Mouse (Mus musculus) heart, embryonic 12.5 days (tissue): ENCODE measurements around the gene Hspa1l. TPM values are rescaled to one million over a fixed set of nuclear protein-coding genes. Genes with fewer than 3 reads are reported as not detected.

Source experiments
- ATAC-seq: fragments of 200-750 bp; cut with Nextera tagmentation; 2 replicates; pipeline ENCODE4 v1.8.0; 2017; ENCODE audit warnings: moderate TSS enrichment, moderate library complexity; ENCODE audit not compliant: insufficient number of reproducible peaks, low FRiP score
- H3K27ac ChIP-seq: fragments of 300-500 bp; sonication (generic); 2 replicates; pipeline ENCODE4 v1.5.1; 2016; ENCODE audit warnings: mild to moderate bottlenecking, moderate library complexity; ENCODE audit not compliant: poor library complexity, severe bottlenecking
- H3K27me3 ChIP-seq: fragments of 300-500 bp; sonication (generic); replicated peaks from 2 replicates; pipeline ENCODE4 v1.6.1; 2016; ENCODE audit warnings: mild to moderate bottlenecking, moderate library complexity
- H3K36me3 ChIP-seq: fragments of 300-500 bp; sonication (generic); 2 replicates; pipeline ENCODE4 v1.6.1; 2016; ENCODE audit warnings: mild to moderate bottlenecking, moderate library complexity
- H3K4me1 ChIP-seq: fragments of 300-500 bp; sonication (generic); replicated peaks from 2 replicates; pipeline ENCODE4 v1.6.1; 2016; ENCODE audit warnings: mild to moderate bottlenecking
- H3K4me2 ChIP-seq: fragments of 300-500 bp; sonication (generic); 2 replicates; pipeline ENCODE4 v1.6.1; 2016; ENCODE audit warnings: mild to moderate bottlenecking, moderate library complexity
- H3K4me3 ChIP-seq: fragments of 300-500 bp; sonication (generic); 2 replicates; pipeline ENCODE4 v1.5.1; 2016; ENCODE audit warnings: mild to moderate bottlenecking
- H3K9ac ChIP-seq: fragments of 300-500 bp; sonication (generic); 2 replicates; pipeline ENCODE4 v1.6.1; 2016; ENCODE audit warnings: mild to moderate bottlenecking, moderate library complexity
- H3K9me3 ChIP-seq: fragments of 300-500 bp; sonication (generic); replicated peaks from 2 replicates; pipeline ENCODE4 v1.6.1; 2016; ENCODE audit warnings: mild to moderate bottlenecking, moderate library complexity
- whole genome bisulfite sequencing: fragments of 180-500 bp; shearing (Covaris S2); methylation state at CpG from one replicate; pipeline ENCODE4 v1.1.7; 2016; 5-methylcytosine and 5-hydroxymethylcytosine counted together
- polyA plus RNA-seq: library from polyadenylated mRNA; unstranded; fragments of >200 nt; fragmentation: Nextera tagmentation; extraction: Ambion mirVana; gene quantifications from 2 replicates; pipeline ENCODE4 v1.2.1, GENCODE M21; 2016

Hspa1l gene
- polyA plus RNA-seq, 1 experiment from 2014 or later: 2.9 TPM

DNA sequence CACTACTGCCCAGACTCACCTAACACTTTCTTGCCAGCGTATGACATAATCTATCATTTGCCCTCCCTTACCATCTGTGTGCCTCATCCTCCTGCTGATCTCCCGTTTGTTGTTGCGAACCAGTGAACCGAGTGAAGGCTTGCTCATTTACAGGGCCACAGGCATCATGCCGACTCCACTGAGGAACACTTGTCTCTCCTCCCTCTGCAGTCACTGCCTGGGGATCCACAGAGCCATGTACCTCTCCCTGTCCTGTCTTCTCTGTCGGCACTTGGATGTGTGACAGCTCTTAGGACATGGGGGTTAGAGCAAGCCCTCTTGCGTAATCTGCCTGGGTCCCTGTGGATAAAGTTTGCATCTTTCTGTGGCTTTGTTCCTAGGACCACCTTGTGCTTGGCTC is 37.1 kb downstream of the Hspa1l start:
- Histone ChIP-seq H3K27me3 (no peaks in the 10 kb centered on the region), H3K36me3 (peaks cover 96% of the 10 kb centered on the region), H3K4me2 (no peak overlapping the region), H3K4me1 (no peaks in the 10 kb centered on the region), H3K27ac (no peak overlapping the region), H3K9ac (no peak overlapping the region), H3K9me3 (no peaks in the 10 kb centered on the region), H3K4me3 (no peak overlapping the region)
- 90% methylated on average over 7 of the region's 7 CpGs for whole genome bisulfite sequencing
- no peak for ATAC-seq

DNA sequence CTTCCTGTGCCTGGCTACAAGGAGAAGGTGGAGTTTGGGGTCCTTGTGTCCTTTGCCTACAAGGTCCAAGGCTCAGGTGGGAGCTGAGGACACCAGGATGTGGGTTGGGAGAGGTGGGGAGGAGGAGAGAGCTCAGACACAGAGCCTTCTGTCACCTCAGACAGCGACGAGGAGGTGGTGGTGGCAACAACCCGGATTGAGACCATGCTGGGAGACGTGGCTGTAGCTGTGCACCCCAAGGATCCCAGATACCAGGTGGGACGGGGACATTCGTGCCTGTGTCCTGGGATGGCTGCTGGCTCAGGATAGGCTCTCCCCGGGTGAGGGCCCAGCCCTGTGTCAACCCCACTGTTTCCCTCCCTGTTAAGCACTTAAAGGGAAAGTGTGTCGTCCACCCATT is 38.9 kb downstream of the Hspa1l start:
- Histone ChIP-seq H3K4me2 (no peak overlapping the region), H3K4me3 (no peak overlapping the region), H3K36me3 (peaks cover 98% of the 10 kb centered on the region), H3K9me3 (no peaks in the 10 kb centered on the region), H3K4me1 (peaks cover 10% of the 10 kb centered on the region), H3K9ac (peak overlapping the region; percentile 17; the same call in 1 of the 2 replicates), H3K27me3 (no peaks in the 10 kb centered on the region), H3K27ac (no peak overlapping the region)
- ATAC-seq: no peak
- 88% methylated on average over 8 of the region's 8 CpGs for WGBS

DNA sequence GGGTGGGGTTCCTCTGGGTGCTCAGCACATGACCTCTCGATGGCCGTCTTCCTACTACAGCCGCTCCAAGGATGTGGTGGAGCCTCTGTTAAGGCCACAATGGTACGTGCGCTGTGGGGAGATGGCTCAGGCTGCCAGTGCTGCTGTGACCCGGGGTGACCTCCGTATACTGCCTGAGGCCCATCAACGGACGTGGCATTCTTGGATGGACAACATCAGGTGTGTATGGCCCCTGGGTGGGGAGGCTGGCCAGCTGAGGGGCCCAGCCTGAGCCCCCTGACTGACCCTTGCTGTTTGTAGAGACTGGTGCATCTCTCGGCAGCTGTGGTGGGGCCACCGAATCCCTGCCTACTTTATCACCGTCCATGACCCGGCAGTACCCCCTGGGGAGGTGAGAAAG is 39.9 kb downstream of the Hspa1l start:
- 85% methylated on average over 13 of the region's 13 CpGs for WGBS
- H3K9me3 ChIP-seq: no peaks in the 10 kb centered on the region
- no peak overlapping the region for H3K9ac ChIP-seq
- H3K36me3 ChIP-seq: peaks cover 90% of the 10 kb centered on the region
- H3K4me1 ChIP-seq: peaks cover 16% of the 10 kb centered on the region
- H3K27ac ChIP-seq: no peak overlapping the region
- no peak overlapping the region for H3K4me3 ChIP-seq
- no peaks in the 10 kb centered on the region for H3K27me3 ChIP-seq
- H3K4me2 ChIP-seq: no peak overlapping the region
- no peak for ATAC-seq

DNA sequence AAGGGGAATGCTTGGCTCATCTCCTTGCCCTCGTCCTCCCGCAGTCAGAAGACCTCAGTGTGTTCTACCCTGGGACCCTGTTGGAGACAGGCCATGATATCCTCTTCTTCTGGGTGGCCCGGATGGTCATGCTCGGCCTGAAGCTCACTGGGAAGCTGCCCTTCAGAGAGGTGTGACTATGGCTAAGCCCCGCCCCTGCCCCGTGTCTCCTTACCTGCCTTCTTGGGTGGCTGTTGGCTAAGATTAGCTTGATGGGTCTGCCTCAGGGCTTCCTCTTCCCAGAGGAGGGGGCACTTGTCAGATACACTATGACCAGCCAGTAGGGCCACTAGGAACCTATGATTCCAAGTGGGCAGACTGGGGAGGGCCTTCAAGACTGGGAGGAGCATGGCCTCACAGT is 40.7 kb downstream of the Hspa1l start:
- H3K4me3 ChIP-seq: no peak overlapping the region
- peaks cover 16% of the 10 kb centered on the region for H3K4me1 ChIP-seq
- no peak overlapping the region for H3K27ac ChIP-seq
- H3K9ac ChIP-seq: no peak overlapping the region
- H3K27me3 ChIP-seq: no peaks in the 10 kb centered on the region; the same call in 1 of the 2 replicates
- peaks cover 82% of the 10 kb centered on the region for H3K36me3 ChIP-seq
- no peak overlapping the region for H3K4me2 ChIP-seq
- no peak for ATAC-seq
- no peaks in the 10 kb centered on the region for H3K9me3 ChIP-seq
- WGBS: 85% methylated on average over 6 of the region's 6 CpGs

DNA sequence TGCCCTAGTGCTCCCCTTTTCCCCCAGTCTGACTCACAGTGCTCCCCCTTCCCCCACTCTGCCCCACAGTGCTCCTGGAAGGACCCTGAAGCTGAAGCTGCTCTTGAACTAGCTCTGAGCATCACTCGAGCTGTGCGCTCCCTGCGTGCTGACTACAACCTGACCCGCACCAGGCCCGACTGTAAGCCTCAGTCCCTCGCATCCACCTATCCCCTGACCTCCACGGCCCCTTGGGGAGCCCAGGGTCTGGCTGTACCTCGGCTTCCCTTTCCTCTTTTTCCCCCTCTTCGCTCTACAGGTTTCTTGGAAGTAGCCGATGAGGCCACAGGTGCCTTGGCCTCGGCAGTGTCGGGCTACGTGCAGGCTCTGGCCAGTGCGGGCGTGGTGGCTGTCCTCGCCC is 42.8 kb downstream of the Hspa1l start:
- H3K9ac ChIP-seq: peak overlapping the region; percentile 33; the same call in 1 of the 2 replicates
- WGBS: 92% methylated on average over 16 of the region's 16 CpGs

DNA sequence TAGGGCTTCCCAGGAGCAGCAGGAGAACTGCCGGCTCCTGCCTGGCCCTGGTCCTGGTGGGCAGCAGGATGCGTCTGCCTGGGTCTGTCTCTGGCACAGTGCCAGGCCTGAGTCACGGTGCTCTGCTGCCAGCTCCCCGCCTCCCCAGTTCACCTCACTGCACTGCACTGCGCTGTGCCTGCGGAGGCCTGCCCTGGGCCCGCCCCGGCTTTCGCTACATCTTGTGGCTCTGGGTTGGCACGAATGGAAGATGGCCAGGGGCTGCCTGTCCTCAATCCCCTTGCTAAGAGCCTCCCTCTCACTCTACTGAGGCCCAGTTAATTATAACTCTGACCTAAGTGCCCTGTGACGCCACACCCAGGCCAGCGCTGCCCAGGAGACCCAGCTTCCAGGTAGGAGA is 43.9 kb downstream of the Hspa1l start, which contains the start of gene Vwa7:
Gene Vwa7, plus strand, starts transcription at position 204 of the 400 bp plus-strand sequence.
- Histone ChIP-seq H3K4me2 (no peak within 1 kb of the TSS), H3K36me3 (peaks cover 51% of the 10 kb centered on the region), H3K9ac (peak within 1 kb of the TSS; percentile 33; the same call in 1 of the 2 replicates), H3K27ac (peak within 1 kb of the TSS; percentile 16; the same call in 1 of the 2 replicates), H3K9me3 (no peaks in the 10 kb centered on the region), H3K4me3 (no peak within 1 kb of the TSS), H3K27me3 (peaks cover 5% of the 10 kb centered on the region; the same call in 1 of the 2 replicates), H3K4me1 (peaks cover 23% of the 10 kb centered on the region)
- WGBS: 53% methylated on average over 12 of the region's 12 CpGs
- ATAC-seq: no peak; the same call in 1 of the 2 replicates

More for the DNA sequence above, 42.8 kb downstream of the Hspa1l start:
- ATAC-seq: no peak
- no peaks in the 10 kb centered on the region for H3K9me3 ChIP-seq
- peaks cover 3% of the 10 kb centered on the region; the same call in 1 of the 2 replicates for H3K27me3 ChIP-seq
- H3K27ac ChIP-seq: no peak overlapping the region
- no peak overlapping the region for H3K4me2 ChIP-seq
- H3K36me3 ChIP-seq: peaks cover 62% of the 10 kb centered on the region
- no peak overlapping the region for H3K4me3 ChIP-seq
- peaks cover 16% of the 10 kb centered on the region for H3K4me1 ChIP-seq

DNA sequence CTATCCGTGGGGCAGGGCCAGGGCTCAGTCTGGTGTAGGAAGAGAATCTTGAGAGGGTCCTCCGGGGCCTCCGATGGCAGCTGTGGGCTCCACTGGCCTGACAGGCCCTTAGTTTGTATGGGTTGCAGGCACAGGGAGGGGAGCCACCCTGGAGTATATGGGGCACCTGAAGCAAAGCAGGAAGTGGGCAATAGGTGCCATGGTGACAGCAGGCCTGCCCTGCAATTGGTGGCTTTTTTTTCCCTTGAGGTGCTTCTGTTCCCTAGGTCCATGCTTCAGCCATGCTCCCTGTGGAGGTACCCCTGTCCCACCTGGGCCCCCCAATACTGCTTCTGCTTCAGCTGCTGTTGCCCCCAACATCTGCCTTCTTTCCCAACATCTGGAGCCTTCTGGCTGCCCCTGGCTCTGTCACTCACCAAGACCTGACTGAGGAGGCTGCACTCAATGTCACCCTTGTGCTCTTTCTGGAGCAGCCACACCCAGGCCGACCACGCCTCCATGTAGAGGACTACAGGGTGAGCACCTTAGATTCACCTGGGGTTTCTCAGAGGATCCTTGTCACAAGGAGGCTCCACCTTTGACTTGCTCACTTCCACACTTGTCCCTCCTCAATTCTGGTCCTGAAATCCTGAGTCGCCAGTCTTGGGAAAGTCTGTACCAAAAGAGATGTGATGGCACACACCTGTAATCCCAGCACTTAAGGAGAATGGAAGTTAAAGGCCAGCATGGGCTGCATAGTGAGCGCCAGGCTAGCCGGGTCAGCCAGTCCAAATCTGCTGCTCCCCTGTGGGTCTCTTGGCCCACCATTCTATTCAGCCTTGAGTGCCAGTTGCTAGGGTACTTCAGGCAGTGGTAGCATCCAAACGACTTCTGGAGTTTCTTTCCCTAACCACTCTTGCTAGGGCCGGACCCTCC is 44.5 kb downstream of the Hspa1l start:
- WGBS: 80% methylated on average over 10 of the region's 10 CpGs
- H3K9ac ChIP-seq: peak overlapping the region; percentile 33; the same call in 1 of the 2 replicates
- no peak overlapping the region for H3K4me3 ChIP-seq
- H3K9me3 ChIP-seq: no peaks in the 10 kb centered on the region
- H3K4me1 ChIP-seq: peaks cover 29% of the 10 kb centered on the region
- H3K4me2 ChIP-seq: no peak overlapping the region
- peaks cover 5% of the 10 kb centered on the region; the same call in 1 of the 2 replicates for H3K27me3 ChIP-seq
- peaks cover 45% of the 10 kb centered on the region for H3K36me3 ChIP-seq
- H3K27ac ChIP-seq: 0 out of 2 replicates have a peak overlapping the region, but pooled peaks have one; percentile 16
- ATAC-seq: no peak

DNA sequence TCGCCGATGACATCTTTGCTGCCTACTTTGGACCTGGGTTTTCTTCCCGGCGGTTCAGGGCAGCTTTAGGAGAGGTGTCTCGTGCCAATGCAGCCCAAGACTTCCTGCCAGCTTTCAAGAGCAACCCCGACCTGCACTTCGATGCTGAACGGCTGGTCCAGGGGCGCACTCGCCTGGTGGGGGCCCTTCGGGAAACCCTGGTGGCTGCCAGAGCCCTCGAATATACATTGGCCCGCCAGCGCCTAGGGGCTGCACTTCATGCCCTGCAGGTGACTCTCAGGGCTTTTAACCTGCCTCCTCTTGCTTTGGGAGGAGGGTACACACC is 45.2 kb downstream of the Hspa1l start:
- no peak for ATAC-seq
- Histone ChIP-seq H3K36me3 (peaks cover 39% of the 10 kb centered on the region), H3K4me2 (no peak overlapping the region), H3K9me3 (no peaks in the 10 kb centered on the region), H3K4me1 (peaks cover 32% of the 10 kb centered on the region), H3K9ac (no peak overlapping the region), H3K27me3 (peaks cover 5% of the 10 kb centered on the region; the same call in 1 of the 2 replicates), H3K4me3 (no peak overlapping the region), H3K27ac (no peak overlapping the region)
- 65% methylated on average over 14 of the region's 14 CpGs for WGBS

DNA sequence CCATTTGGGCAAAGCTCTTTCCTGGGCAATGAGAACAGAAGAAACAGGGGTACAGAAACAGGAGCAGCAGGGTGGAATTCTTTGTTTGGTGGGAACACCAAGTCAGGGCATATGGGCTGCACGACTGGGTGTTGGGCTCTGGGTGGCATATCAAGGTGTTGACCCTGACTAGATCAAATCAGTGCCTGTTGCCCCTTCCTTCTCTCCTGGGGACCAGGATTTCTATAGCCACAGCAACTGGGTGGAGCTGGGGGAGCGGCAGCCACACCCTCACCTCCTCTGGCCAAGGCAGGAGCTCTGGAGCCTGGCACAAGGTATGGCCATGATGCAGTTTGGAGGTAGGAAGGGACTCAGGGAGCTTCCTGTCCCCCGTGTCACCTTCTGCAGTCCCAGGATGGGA is 45.7 kb downstream of the Hspa1l start:
- H3K36me3 ChIP-seq: peaks cover 34% of the 10 kb centered on the region
- H3K4me2 ChIP-seq: no peak overlapping the region
- H3K4me1 ChIP-seq: peaks cover 37% of the 10 kb centered on the region
- ATAC-seq: no peak
- no peak overlapping the region for H3K4me3 ChIP-seq
- H3K27me3 ChIP-seq: peaks cover 5% of the 10 kb centered on the region; the same call in 1 of the 2 replicates
- H3K9me3 ChIP-seq: no peaks in the 10 kb centered on the region
- H3K9ac ChIP-seq: no peak overlapping the region
- WGBS: 68% methylated on average over 3 of the region's 3 CpGs
- no peak overlapping the region for H3K27ac ChIP-seq

DNA sequence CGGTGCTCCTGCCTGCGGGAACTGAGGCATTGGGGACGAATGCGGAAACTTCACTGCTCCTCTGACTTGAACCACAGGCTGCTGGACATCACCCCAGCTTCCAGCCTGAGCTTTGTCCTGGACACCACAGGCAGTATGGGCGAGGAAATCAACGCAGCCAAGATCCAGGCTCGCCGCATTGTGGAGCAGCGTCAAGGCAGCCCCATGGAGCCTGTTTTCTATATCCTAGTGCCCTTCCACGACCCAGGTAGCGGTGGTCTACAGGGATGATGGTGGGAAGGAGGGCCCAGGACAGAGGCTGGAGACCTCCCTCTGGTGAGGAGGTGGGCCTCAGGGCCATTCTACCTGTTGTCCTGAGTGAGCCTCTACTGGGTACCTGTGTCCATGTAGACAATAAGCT is 47.4 kb downstream of the Hspa1l start:
- H3K4me1 ChIP-seq: peaks cover 53% of the 10 kb centered on the region
- 75% methylated on average over 11 of the region's 11 CpGs for WGBS
- H3K36me3 ChIP-seq: peaks cover 16% of the 10 kb centered on the region
- peaks cover 5% of the 10 kb centered on the region; the same call in 1 of the 2 replicates for H3K27me3 ChIP-seq
- H3K9ac ChIP-seq: no peak overlapping the region
- no peak for ATAC-seq
- no peaks in the 10 kb centered on the region for H3K9me3 ChIP-seq
- no peak overlapping the region for H3K4me2 ChIP-seq
- H3K27ac ChIP-seq: no peak overlapping the region
- H3K4me3 ChIP-seq: no peak overlapping the region

DNA sequence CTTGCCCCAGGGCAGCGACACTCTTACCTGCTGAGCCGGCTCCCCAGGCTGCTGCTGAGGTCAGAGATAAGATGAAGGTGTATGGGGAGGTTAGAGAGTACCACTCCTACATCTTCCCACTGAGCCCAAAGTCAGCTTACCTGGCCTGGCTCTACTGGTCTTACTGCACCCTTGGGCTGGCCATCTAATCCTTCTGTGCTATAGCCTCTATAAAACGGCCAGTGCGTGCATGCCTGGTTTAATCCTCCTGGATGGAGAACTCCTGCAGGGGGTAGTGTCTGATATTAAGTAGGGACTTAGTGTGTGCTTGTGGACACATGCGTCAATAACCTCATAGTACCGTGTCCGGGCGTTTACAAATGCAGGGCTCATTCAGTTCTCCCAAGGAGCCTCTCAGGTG is 48.0 kb downstream of the Hspa1l start:
- peaks cover 10% of the 10 kb centered on the region for H3K36me3 ChIP-seq
- peaks cover 54% of the 10 kb centered on the region for H3K4me1 ChIP-seq
- H3K27me3 ChIP-seq: peaks cover 5% of the 10 kb centered on the region; the same call in 1 of the 2 replicates
- H3K9me3 ChIP-seq: no peaks in the 10 kb centered on the region
- 85% methylated on average over 8 of the region's 8 CpGs for WGBS
- H3K4me3 ChIP-seq: no peak overlapping the region
- no peak overlapping the region for H3K9ac ChIP-seq
- no peak for ATAC-seq
- H3K27ac ChIP-seq: no peak overlapping the region
- no peak overlapping the region for H3K4me2 ChIP-seq
